Mouse (Mus musculus): ENCODE measurements around the gene Eif1b. TPM values are rescaled to one million over a fixed set of nuclear protein-coding genes. Genes with fewer than 3 reads are reported as not detected.

The Eif1b gene
- 103 and 111 TPM in 2 replicates for polyA plus RNA-seq (2015; fragmentation: Nextera tagmentation; extraction: Ambion mirVana)

DNA sequence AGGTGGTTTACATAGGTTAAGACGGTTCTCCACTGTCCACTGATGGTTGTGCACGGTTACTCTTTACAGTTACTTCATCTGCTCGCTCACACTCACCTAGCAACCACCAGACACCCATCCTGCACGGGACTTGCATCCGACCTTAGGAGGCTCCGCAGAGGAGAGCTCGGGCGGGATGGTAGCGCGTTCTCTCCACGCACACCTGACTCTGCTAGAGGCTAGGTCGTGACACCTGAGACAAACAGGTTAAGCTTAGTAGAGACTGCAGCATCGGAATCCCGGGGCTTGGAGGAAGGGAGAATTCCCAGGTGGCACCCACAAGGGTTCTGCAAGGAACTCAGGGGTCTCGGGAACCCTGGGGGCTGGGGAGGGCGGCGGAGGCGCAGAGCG is at the start of gene Eif1b:
TSS of gene Eif1b (plus strand) at position 223 of the 390 bp plus-strand sequence.

DNA sequence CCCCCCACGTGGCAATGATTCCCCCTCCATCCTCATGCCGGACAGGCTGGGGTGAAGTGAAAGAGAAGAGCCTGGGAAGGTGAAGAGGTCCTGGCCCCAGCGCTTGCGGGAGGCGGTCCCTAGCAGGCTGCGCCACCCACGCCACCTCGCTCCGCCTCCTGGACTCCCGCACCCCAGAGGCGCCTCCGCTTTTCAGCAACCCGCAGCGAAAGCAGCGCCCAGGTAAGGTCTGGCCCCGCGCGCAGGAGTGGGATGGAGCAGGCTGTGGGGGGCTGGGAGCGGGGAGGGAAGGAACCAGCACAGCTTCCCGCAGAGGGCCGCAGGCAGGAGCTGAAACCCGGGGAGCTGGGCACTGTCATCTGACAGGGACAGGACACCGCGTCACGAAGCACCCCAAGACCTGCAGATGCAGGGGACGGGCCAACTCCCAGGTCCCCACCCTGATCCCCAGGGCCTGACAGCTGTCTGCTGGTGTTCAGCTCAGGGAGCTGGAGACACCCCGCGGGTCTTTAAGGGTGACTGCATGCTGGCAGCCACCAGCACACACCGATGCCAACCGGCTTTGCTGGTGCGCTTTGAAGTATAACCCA is 47.7 kb downstream of the Eif1b start, which contains the start of gene Entpd3:
TSS of gene Entpd3 (plus strand) at position 157 of the 590 bp plus-strand sequence.

Other genes starting within 250 kb of the Eif1b start
- 0.05 and 0.12 TPM in 2 replicates for gene Myrip, start 190.7 kb upstream of the Eif1b start, polyA plus RNA-seq (2015; fragmentation: Nextera tagmentation; extraction: Ambion mirVana)
- gene Entpd3, start 47.6 kb downstream of the Eif1b start, polyA plus RNA-seq (2015; fragmentation: Nextera tagmentation; extraction: Ambion mirVana): 0.41 and 0.64 TPM in 2 replicates
- 803 and 813 TPM in 2 replicates for gene Rpl14, start 79.2 kb downstream of the Eif1b start, polyA plus RNA-seq (2015; fragmentation: Nextera tagmentation; extraction: Ambion mirVana)